Mouse (Mus musculus): ENCODE results near the gene Morc2a.

Morc2a gene

GRCm38 (mm10) chr11:3733933-3734636 is 85.1 kb downstream of the Morc2a start:
- DNase-seq (ENCODE audit: low read depth, low spot score): no peak

DNA sequence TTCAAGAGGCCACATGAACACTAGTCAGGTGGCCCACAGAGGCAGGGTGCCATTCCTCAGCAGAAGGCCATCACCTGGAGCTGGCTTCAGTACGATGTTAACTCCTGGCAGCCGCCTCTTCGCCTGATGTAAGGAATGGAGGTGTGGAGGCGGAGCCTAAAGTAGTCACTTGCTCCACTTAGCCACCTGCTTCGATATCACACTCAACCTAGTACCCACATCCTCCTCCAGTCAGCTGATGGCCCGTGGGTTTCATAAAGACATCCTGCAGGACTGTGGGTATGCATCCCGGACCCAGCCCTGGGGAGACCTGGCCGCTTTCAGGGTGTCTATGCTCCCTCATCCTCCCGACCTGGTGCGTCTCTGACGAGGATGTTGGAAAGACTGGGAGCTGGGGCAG is 86.7 kb downstream of the Morc2a start:
- no peak for DNase-seq (ENCODE audit: low read depth, low spot score)

GRCm38 (mm10) chr11:3738778-3739177 is 89.8 kb downstream of the Morc2a start:
- no peak for DNase-seq (ENCODE audit: low read depth, low spot score)
